Mouse (Mus musculus) stomach, postnatal 0 days (tissue): ENCODE data around the gene Kcna7. TPM values are rescaled to one million over a fixed set of nuclear protein-coding genes. Genes with fewer than 3 reads are reported as not detected.

Experiments
- ATAC-seq: fragments of 200-750 bp; cut with Nextera tagmentation; 2 replicates; pipeline ENCODE4 v1.8.0; 2017; ENCODE audit not compliant: low FRiP score, low TSS enrichment
- DNase-seq: peaks from one replicate; pipeline ENCODE4 v3.0.0-alpha.2; 2016; ENCODE audit warnings: low spot score
- H3K27ac ChIP-seq: fragments of 300-500 bp; sonication (generic); replicated peaks from 2 replicates; pipeline ENCODE4 v1.5.1; 2014; ENCODE audit warnings: mild to moderate bottlenecking, control low read depth
- H3K27me3 ChIP-seq: fragments of 300-500 bp; sonication (generic); 2 replicates; pipeline ENCODE4 v1.6.1; 2014; ENCODE audit warnings: low read length; ENCODE audit not compliant: control insufficient read depth, insufficient read depth
- H3K36me3 ChIP-seq: fragments of 300-500 bp; sonication (generic); 2 replicates; pipeline ENCODE4 v1.6.1; 2014; ENCODE audit warnings: low read length, mixed read lengths; ENCODE audit not compliant: control insufficient read depth, insufficient read depth
- H3K4me1 ChIP-seq: fragments of 300-500 bp; sonication (generic); replicated peaks from 2 replicates; pipeline ENCODE4 v1.6.1; 2014; ENCODE audit warnings: antibody characterized with exemption; ENCODE audit not compliant: control insufficient read depth, insufficient read depth
- H3K4me2 ChIP-seq: fragments of 300-500 bp; sonication (generic); replicated peaks from 2 replicates; pipeline ENCODE4 v1.6.1; 2014; ENCODE audit warnings: low read depth, mild to moderate bottlenecking, control low read depth, moderate library complexity
- H3K4me3 ChIP-seq: fragments of 300-500 bp; sonication (generic); 2 replicates; pipeline ENCODE4 v1.5.1; 2014; ENCODE audit warnings: low read depth, low read length, control low read depth
- H3K9ac ChIP-seq: fragments of 300-500 bp; sonication (generic); 2 replicates; pipeline ENCODE4 v1.6.1; 2014; ENCODE audit warnings: mild to moderate bottlenecking, low read length, control low read depth, mixed read lengths
- H3K9me3 ChIP-seq: fragments of 300-500 bp; sonication (generic); 2 replicates; pipeline ENCODE4 v1.6.1; 2016; ENCODE audit warnings: low read length; ENCODE audit not compliant: control insufficient read depth
- CTCF ChIP-seq: IDR thresholded peaks from 2 replicates; pipeline ENCODE4 v1.5.1; 2016; ENCODE audit warnings: antibody characterized with exemption, low read depth, mild to moderate bottlenecking, moderate library complexity
- EP300 ChIP-seq: optimal IDR thresholded peaks from 2 replicates; pipeline ENCODE3; 2016; ENCODE audit warnings: antibody characterized with exemption
- WGBS: fragments of 180-500 bp; shearing (Covaris S2); extraction: QIAGEN DNeasy Blood & Tissue Kit; methylation state at CpG from one replicate; pipeline ENCODE4 v1.1.7; 2014; 5-methylcytosine and 5-hydroxymethylcytosine counted together
- polyA plus RNA-seq: library from polyadenylated mRNA; unstranded; fragments of >200 nt; fragmentation: Nextera tagmentation; extraction: Ambion mirVana; gene quantifications from 2 replicates; pipeline ENCODE4 v1.2.1, GENCODE M21; 2015

Gene Kcna7
- polyA plus RNA-seq, 1 experiment from 2014 or later = 0.17 TPM

GRCm38 (mm10) chr7:45362801-45363200, 42.7 kb upstream of the Kcna7 start:
- H3K36me3 ChIP-seq = no peaks in the 10 kb centered on the region

GRCm38 (mm10) chr7:45363983-45364382, 41.5 kb upstream of the Kcna7 start:
- Histone ChIP-seq H3K27me3 (peaks cover 2% of the 10 kb centered on the region; the same call in 1 of the 2 replicates), H3K36me3 (no peaks in the 10 kb centered on the region), H3K4me2 (no peak overlapping the region), H3K4me3 (no peak overlapping the region), H3K27ac (no peak overlapping the region), H3K9me3 (no peaks in the 10 kb centered on the region), H3K9ac (no peak overlapping the region), H3K4me1 (peaks cover 3% of the 10 kb centered on the region; the same call in 1 of the 2 replicates)
- TF ChIP-seq CTCF (no peak), EP300 (no peak)
- 82% methylated on average over 2 of the region's 2 CpGs for WGBS
- ATAC-seq (no peak), DNase-seq (no peak)

More at GRCm38 (mm10) chr7:45362801-45363200, 42.7 kb upstream of the Kcna7 start:
- no peaks in the 10 kb centered on the region for H3K9me3 ChIP-seq
- H3K4me1 ChIP-seq = peaks cover 3% of the 10 kb centered on the region; the same call in 1 of the 2 replicates
- no peak overlapping the region for H3K4me2 ChIP-seq
- DNase-seq (peak; percentile 83), ATAC-seq (peak; percentile 47; the same call in 1 of the 2 replicates)
- TF ChIP-seq CTCF (peak; percentile 12; the same call in 1 of the 2 replicates), EP300 (peak; percentile 90)
- 6% methylated on average over 13 of the region's 13 CpGs for WGBS
- peaks cover 2% of the 10 kb centered on the region; the same call in 1 of the 2 replicates for H3K27me3 ChIP-seq
- no peak overlapping the region for H3K9ac ChIP-seq
- no peak overlapping the region for H3K4me3 ChIP-seq
- no peak overlapping the region for H3K27ac ChIP-seq

- Histone ChIP-seq H3K27ac (peak overlapping the region; percentile 24), H3K27me3 (no peaks in the 10 kb centered on the region)
- 4% methylated on average over 33 of the region's 35 CpGs for WGBS
Observed at GRCm38 (mm10) chr7:45365742-45366651, 39.5 kb upstream of the Kcna7 start.

GRCm38 (mm10) chr7:45366652-45367019, 38.8 kb upstream of the Kcna7 start, which contains the start of gene Ppfia3:
Gene Ppfia3, minus strand, starts transcription at chr7:45367019.
- Histone ChIP-seq H3K36me3 (no peaks in the 10 kb centered on the region), H3K4me2 (peak within 1 kb of the TSS; percentile 99), H3K27ac (peak within 1 kb of the TSS; percentile 35), H3K27me3 (no peaks in the 10 kb centered on the region), H3K9me3 (no peaks in the 10 kb centered on the region), H3K4me1 (peaks cover 3% of the 10 kb centered on the region; the same call in 1 of the 2 replicates), H3K9ac (peak within 1 kb of the TSS; percentile 66), H3K4me3 (peak within 1 kb of the TSS; percentile 56)
- ATAC-seq (peak; percentile 3; the same call in 1 of the 2 replicates), DNase-seq (no peak)
- 2% methylated on average over 20 of the region's 26 CpGs for WGBS
- no peak for TF ChIP-seq EP300
- TF ChIP-seq CTCF = no peak

More at GRCm38 (mm10) chr7:45365742-45366651, 39.5 kb upstream of the Kcna7 start:
- Histone ChIP-seq H3K4me2 (peak overlapping the region; percentile 99), H3K4me1 (peaks cover 3% of the 10 kb centered on the region; the same call in 1 of the 2 replicates), H3K36me3 (no peaks in the 10 kb centered on the region), H3K9me3 (no peaks in the 10 kb centered on the region), H3K9ac (peak overlapping the region; percentile 66), H3K4me3 (peak overlapping the region; percentile 56)
- TF ChIP-seq EP300 = no peak
- peak; percentile 14; the same call in 1 of the 2 replicates for TF ChIP-seq CTCF
- DNase-seq (peak; percentile 61), ATAC-seq (no peak)

- peak; percentile 97 for DNase-seq
- ATAC-seq = peak; percentile 88
- peak overlapping the region; percentile 56 for H3K4me3 ChIP-seq
- WGBS = 1% methylated on average over 53 of the region's 70 CpGs
- TF ChIP-seq CTCF (peak; percentile 78), EP300 (no peak)
- H3K36me3 ChIP-seq = no peaks in the 10 kb centered on the region
- peaks cover 3% of the 10 kb centered on the region; the same call in 1 of the 2 replicates for H3K4me1 ChIP-seq
- H3K27ac ChIP-seq = peak overlapping the region; percentile 35; the same call in 1 of the 2 replicates
- H3K27me3 ChIP-seq = no peaks in the 10 kb centered on the region
- H3K9me3 ChIP-seq = no peaks in the 10 kb centered on the region
- peak overlapping the region; percentile 99 for H3K4me2 ChIP-seq
- H3K9ac ChIP-seq = peak overlapping the region; percentile 66
Observed at GRCm38 (mm10) chr7:45367020-45367880, 38.2 kb upstream of the Kcna7 start.
